Mouse (Mus musculus) CH12.LX (cell line): ENCODE results near the gene Rtf1.

Source experiments
- CHD1 ChIP-seq: IDR thresholded peaks from 2 replicates; pipeline ENCODE4 v1.6.1; 2012; ENCODE audit warnings: low read depth, low read length, improper control_type of control experiment, inconsistent platforms
- CHD2 ChIP-seq: IDR thresholded peaks from 2 replicates; pipeline ENCODE4 v1.6.1; 2011; ENCODE audit warnings: low read length, improper control_type of control experiment
- EP300 ChIP-seq: IDR thresholded peaks from 2 replicates; pipeline ENCODE4 v1.6.1; 2011; ENCODE audit warnings: low read length, improper control_type of control experiment
- MAFK ChIP-seq: IDR thresholded peaks from 2 replicates; pipeline ENCODE4 v1.6.1; 2011; ENCODE audit warnings: low read length, improper control_type of control experiment; ENCODE audit not compliant: insufficient replicate concordance
- NRF1 ChIP-seq: IDR thresholded peaks from 2 replicates; pipeline ENCODE4 v1.6.1; 2014; ENCODE audit warnings: low read depth, mild to moderate bottlenecking, inconsistent platforms, low read length, improper control_type of control experiment, moderate library complexity
- POLR2A ChIP-seq: IDR thresholded peaks from 2 replicates; pipeline ENCODE4 v1.6.1; 2011; ENCODE audit warnings: low read depth, mild to moderate bottlenecking, improper control_type of control experiment, low read length
- USF2 ChIP-seq: conservative IDR thresholded peaks from 2 replicates; pipeline ENCODE4 v1.6.1; 2011; ENCODE audit warnings: low read depth, low read length, improper control_type of control experiment
- ZKSCAN1 ChIP-seq: IDR thresholded peaks from 2 replicates; pipeline ENCODE4 v1.6.1; 2012; ENCODE audit warnings: low read depth, inconsistent platforms, low read length, improper control_type of control experiment, borderline replicate concordance

- TF ChIP-seq ZKSCAN1 (no peak), MAFK (no peak), USF2 (no peak), NRF1 (no peak), EP300 (no peak), CHD2 (no peak), POLR2A (no peak), CHD1 (no peak)
Measured at GRCm38 (mm10) chr2:119727762-119728416, 53.0 kb downstream of the Rtf1 start.
